Mouse (Mus musculus): ENCODE measurements around the gene Tnni3k.

GRCm38 (mm10) chr3:154793571-154793970, 261.6 kb downstream of the Tnni3k start:
- TF ChIP-seq ZC3H11A (IDR thresholded peaks at IDR 0.05; ENCODE audit: borderline replicate concordance, low read depth, low read length): no peak
- no peak for TF ChIP-seq HCFC1 (IDR thresholded peaks at IDR 0.05; ENCODE audit: borderline replicate concordance, insufficient read depth, low read length)
- TF ChIP-seq MAFK (IDR thresholded peaks at IDR 0.05; ENCODE audit: insufficient read depth, low read depth, low read length): no peak
